Mouse (Mus musculus): Measurements from ENCODE around the gene Fabp2.

- TF ChIP-seq CTCF (IDR thresholded peaks at IDR 0.05; ENCODE audit: extremely low read depth, insufficient read depth, insufficient read length, insufficient replicate concordance), result peak; percentile 38; the same call in 1 of the 2 replicates
- TF ChIP-seq POLR2A (IDR thresholded peaks at IDR 0.05; ENCODE audit: low read depth, low read length), result no peak
These were observed 9.0 kb downstream of the Fabp2 start for GRCm38 (mm10) chr3:122903746-122904433.

All from spleen, adult 2 months (tissue).